Mouse (Mus musculus): ENCODE results near the gene Hip1r.
A peak's percentile ranks its signal among the peaks of the same experiment; 100 is the strongest.

Gene Hip1r

GRCm38 (mm10) chr5:123972453-123972852, 975 bp upstream of the Hip1r start:
- DNase-seq (ENCODE audit: low read depth, low spot score): no peak

GRCm38 (mm10) chr5:123974179-123974485, 704 bp downstream of the Hip1r start:
- peak; percentile 34 for DNase-seq (ENCODE audit: low read depth, low spot score)

GRCm38 (mm10) chr5:123974616-123975111, 1.2 kb downstream of the Hip1r start:
- no peak for DNase-seq (ENCODE audit: low read depth, low spot score)

GRCm38 (mm10) chr5:123975668-123976180, 2.3 kb downstream of the Hip1r start:
- no peak for DNase-seq (ENCODE audit: low read depth, low spot score)

- no peak for DNase-seq (ENCODE audit: low read depth, low spot score)
Measured at GRCm38 (mm10) chr5:123977231-123977630, 3.8 kb downstream of the Hip1r start.

- no peak for DNase-seq (ENCODE audit: low read depth, low spot score)
Measured at GRCm38 (mm10) chr5:123978131-123978530, 4.7 kb downstream of the Hip1r start.

- DNase-seq (ENCODE audit: low read depth, low spot score): no peak
Measured at GRCm38 (mm10) chr5:123979221-123979979, 6.0 kb downstream of the Hip1r start.

GRCm38 (mm10) chr5:123979980-123980369, 6.5 kb downstream of the Hip1r start:
- no peak for DNase-seq (ENCODE audit: low read depth, low spot score)

- no peak for DNase-seq (ENCODE audit: low read depth, low spot score)
Measured at GRCm38 (mm10) chr5:123980521-123981249, 7.3 kb downstream of the Hip1r start.

GRCm38 (mm10) chr5:123981250-123981554, 7.8 kb downstream of the Hip1r start:
- no peak for DNase-seq (ENCODE audit: low read depth, low spot score)

GRCm38 (mm10) chr5:123982838-123983237, 9.4 kb downstream of the Hip1r start:
- no peak for DNase-seq (ENCODE audit: low read depth, low spot score)

GRCm38 (mm10) chr5:123985434-123985833, 12.0 kb downstream of the Hip1r start:
- DNase-seq (ENCODE audit: low read depth, low spot score): no peak

- no peak for DNase-seq (ENCODE audit: low read depth, low spot score)
Measured at GRCm38 (mm10) chr5:123986925-123987324, 13.5 kb downstream of the Hip1r start.

- no peak for DNase-seq (ENCODE audit: low read depth, low spot score)
Measured at GRCm38 (mm10) chr5:123987511-123987910, 14.1 kb downstream of the Hip1r start.

GRCm38 (mm10) chr5:123989941-123990885, 16.8 kb downstream of the Hip1r start:
- DNase-seq (ENCODE audit: low read depth, low spot score): no peak

- no peak for DNase-seq (ENCODE audit: low read depth, low spot score)
Measured at GRCm38 (mm10) chr5:123991321-123991720, 17.9 kb downstream of the Hip1r start.

GRCm38 (mm10) chr5:123992193-123992637, 18.8 kb downstream of the Hip1r start:
- DNase-seq (ENCODE audit: low read depth, low spot score): no peak

GRCm38 (mm10) chr5:123992794-123993193, 19.4 kb downstream of the Hip1r start:
- DNase-seq (ENCODE audit: low read depth, low spot score): peak; percentile 76

- no peak for DNase-seq (ENCODE audit: low read depth, low spot score)
Measured at GRCm38 (mm10) chr5:123993263-123994036, 20.0 kb downstream of the Hip1r start.

- DNase-seq (ENCODE audit: low read depth, low spot score): no peak
Measured at GRCm38 (mm10) chr5:123994468-123994867, 21.0 kb downstream of the Hip1r start.

GRCm38 (mm10) chr5:123995388-123995787, 22.0 kb downstream of the Hip1r start:
- DNase-seq (ENCODE audit: low read depth, low spot score): no peak
